Mouse (Mus musculus) ovary, adult 18-20 months (tissue): Measurements from ENCODE around the gene Olfr493.

ENCODE experiments used
- DNase-seq: peaks from one replicate; pipeline ENCODE4 v3.0.0; 2022; ENCODE audit warnings: low spot score, mixed read lengths

Olfr493 gene

GRCm38 (mm10) chr7:108346879-108347278, at the start of gene Olfr493:
Gene Olfr493, minus strand, starts transcription at chr7:108346979.
- DNase-seq: no peak

GRCm38 (mm10) chr7:108392867-108393266, 46.1 kb upstream of the Olfr493 start, which contains the start of gene Olfr495:
Gene Olfr495, plus strand, starts transcription at chr7:108393167.
- no peak for DNase-seq

- no peak for DNase-seq
Observed at GRCm38 (mm10) chr7:108365035-108365434, 18.3 kb upstream of the Olfr493 start, which contains the start of gene Olfr494. Gene Olfr494, plus strand, starts transcription at chr7:108365335.

- no peak for DNase-seq
Observed at GRCm38 (mm10) chr7:108323574-108323973, 23.2 kb downstream of the Olfr493 start, which contains the start of gene Olfr492. Gene Olfr492, minus strand, starts transcription at chr7:108323674.

GRCm38 (mm10) chr7:108313151-108313550, 33.6 kb downstream of the Olfr493 start, which contains the start of gene Olfr491:
Gene Olfr491, plus strand, starts transcription at chr7:108313451.
- no peak for DNase-seq
